Mouse (Mus musculus) CH12.LX (cell line): Measurements from ENCODE around the gene Serpine1. TPM values are rescaled to one million over a fixed set of nuclear protein-coding genes. Genes with fewer than 3 reads are reported as not detected.

Source experiments
- DNase-seq: peaks from one replicate; pipeline ENCODE4 v3.0.0-alpha.2; 2013; ENCODE audit errors: extremely low read depth
- H3K27ac ChIP-seq: 2 replicates; pipeline ENCODE4 v1.5.1; 2012; ENCODE audit warnings: low read depth, mild to moderate bottlenecking, control low read depth, moderate library complexity; ENCODE audit not compliant: insufficient read depth
- H3K27me3 ChIP-seq: replicated peaks from 2 replicates; pipeline ENCODE3; 2012; ENCODE audit warnings: inconsistent platforms
- H3K36me3 ChIP-seq, 2 experiments: replicated peaks in 1 of 2; 2 replicates each; pipeline versions ENCODE3 to v1.6.1; 2012; ENCODE audit warnings: inconsistent platforms in 1 of 2, low read length in 1 of 2, mild to moderate bottlenecking in 1 of 2, mixed read lengths in 1 of 2, moderate library complexity in 1 of 2; ENCODE audit not compliant: control insufficient read depth in 1 of 2, insufficient read depth in 1 of 2
- H3K4me1 ChIP-seq, 2 experiments: 2 replicates each; pipeline ENCODE4 v1.6.1; 2012; ENCODE audit warnings: inconsistent platforms in 1 of 2, moderate library complexity in 1 of 2; ENCODE audit not compliant: insufficient read depth in 2 of 2, control insufficient read depth in 1 of 2
- H3K4me2 ChIP-seq: 2 replicates; pipeline ENCODE4 v1.6.1; 2012; ENCODE audit warnings: low read depth, mild to moderate bottlenecking, control low read depth; ENCODE audit not compliant: poor library complexity, insufficient read depth, severe bottlenecking
- H3K4me3 ChIP-seq, 3 experiments: fragments of 150-350 bp in 1 of 3; sonication (generic) in 1 of 3; replicated peaks in 1 of 3; 2 replicates each; pipeline versions ENCODE3 to v1.5.1; 2011 to 2012; ENCODE audit warnings: low read depth in 2 of 3, low read length in 2 of 3, mild to moderate bottlenecking in 2 of 3, moderate library complexity in 2 of 3, control low read depth in 1 of 3, improper control_type of control experiment in 1 of 3, inconsistent platforms in 1 of 3, mixed read lengths in 1 of 3; ENCODE audit not compliant: poor library complexity in 1 of 3
- H3K79me2 ChIP-seq: replicated peaks from 2 replicates; pipeline ENCODE4 v1.6.1; 2012; ENCODE audit warnings: mild to moderate bottlenecking, moderate library complexity; ENCODE audit not compliant: control insufficient read depth, poor library complexity, insufficient read depth, severe bottlenecking; ENCODE audit errors: extremely low read depth
- H3K9ac ChIP-seq: 2 replicates; pipeline ENCODE4 v1.6.1; 2012; ENCODE audit warnings: low read depth, mild to moderate bottlenecking, control low read depth, moderate library complexity; ENCODE audit not compliant: insufficient read depth
- H3K9me3 ChIP-seq: replicated peaks from 2 replicates; pipeline ENCODE3; 2012; ENCODE audit warnings: low read length, inconsistent platforms, mixed read lengths
- BHLHE40 ChIP-seq: IDR thresholded peaks from 2 replicates; pipeline ENCODE4 v1.6.1; 2011; ENCODE audit warnings: mild to moderate bottlenecking, low read depth, low read length, improper control_type of control experiment
- CHD2 ChIP-seq: IDR thresholded peaks from 2 replicates; pipeline ENCODE4 v1.6.1; 2011; ENCODE audit warnings: low read length, improper control_type of control experiment
- CTCF ChIP-seq, 2 experiments: IDR thresholded peaks in 1 of 2; conservative IDR thresholded peaks in 1 of 2; 2 replicates each; pipeline ENCODE4 v1.5.1; 2011 to 2012; ENCODE audit warnings: low read depth in 2 of 2, low read length in 2 of 2, improper control_type of control experiment in 1 of 2, inconsistent platforms in 1 of 2, mild to moderate bottlenecking in 1 of 2, moderate library complexity in 1 of 2
- ELF1 ChIP-seq: IDR thresholded peaks from 2 replicates; pipeline ENCODE4 v1.6.1; 2014; ENCODE audit warnings: low read depth, mild to moderate bottlenecking, inconsistent platforms, low read length, improper control_type of control experiment
- EP300 ChIP-seq: IDR thresholded peaks from 2 replicates; pipeline ENCODE4 v1.6.1; 2011; ENCODE audit warnings: low read length, improper control_type of control experiment
- ETS1 ChIP-seq: conservative IDR thresholded peaks from 2 replicates; pipeline ENCODE4 v1.6.1; 2012; ENCODE audit warnings: low read depth, mild to moderate bottlenecking, inconsistent platforms, low read length, improper control_type of control experiment, moderate library complexity
- GABPA ChIP-seq: IDR thresholded peaks from 2 replicates; pipeline ENCODE4 v1.6.1; 2012; ENCODE audit warnings: low read depth, low read length, improper control_type of control experiment, inconsistent platforms; ENCODE audit not compliant: insufficient replicate concordance
- HCFC1 ChIP-seq: IDR thresholded peaks from 2 replicates; pipeline ENCODE4 v1.6.1; 2012; ENCODE audit warnings: low read depth, mild to moderate bottlenecking, inconsistent platforms, low read length, improper control_type of control experiment
- JUN ChIP-seq: IDR thresholded peaks from 2 replicates; pipeline ENCODE4 v1.6.1; 2011; ENCODE audit warnings: low read depth, mild to moderate bottlenecking, low read length, improper control_type of control experiment, moderate library complexity; ENCODE audit not compliant: insufficient read depth
- JUND ChIP-seq: conservative IDR thresholded peaks from 2 replicates; pipeline ENCODE4 v1.6.1; 2011; ENCODE audit warnings: low read depth, low read length, improper control_type of control experiment
- MAX ChIP-seq: IDR thresholded peaks from 2 replicates; pipeline ENCODE4 v1.6.1; 2011; ENCODE audit warnings: low read length, improper control_type of control experiment
- MAZ ChIP-seq: IDR thresholded peaks from 2 replicates; pipeline ENCODE4 v1.6.1; 2012; ENCODE audit warnings: low read depth, mild to moderate bottlenecking, inconsistent platforms, low read length, improper control_type of control experiment, moderate library complexity
- MEF2A ChIP-seq: IDR thresholded peaks from 2 replicates; pipeline ENCODE4 v1.6.1; 2014; ENCODE audit warnings: low read depth, mild to moderate bottlenecking, inconsistent platforms, low read length, improper control_type of control experiment, borderline replicate concordance
- MXI1 ChIP-seq: IDR thresholded peaks from 2 replicates; pipeline ENCODE4 v1.6.1; 2011; ENCODE audit warnings: mild to moderate bottlenecking, low read depth, low read length, improper control_type of control experiment
- NRF1 ChIP-seq: IDR thresholded peaks from 2 replicates; pipeline ENCODE4 v1.6.1; 2014; ENCODE audit warnings: low read depth, mild to moderate bottlenecking, inconsistent platforms, low read length, improper control_type of control experiment, moderate library complexity
- PAX5 ChIP-seq: IDR thresholded peaks from 2 replicates; pipeline ENCODE4 v1.6.1; 2012; ENCODE audit warnings: low read length, inconsistent platforms, mixed read lengths
- POLR2A ChIP-seq: IDR thresholded peaks from 2 replicates; pipeline ENCODE4 v1.6.1; 2011; ENCODE audit warnings: low read depth, mild to moderate bottlenecking, improper control_type of control experiment, low read length
- RCOR1 ChIP-seq: conservative IDR thresholded peaks from 2 replicates; pipeline ENCODE4 v1.6.1; 2012; ENCODE audit warnings: low read depth, mild to moderate bottlenecking, inconsistent platforms, low read length, improper control_type of control experiment
- SMC3 ChIP-seq: IDR thresholded peaks from 2 replicates; pipeline ENCODE4 v1.6.1; 2011; ENCODE audit warnings: low read depth, low read length, improper control_type of control experiment
- UBTF ChIP-seq: IDR thresholded peaks from 2 replicates; pipeline ENCODE4 v1.6.1; 2012; ENCODE audit warnings: low read depth, mild to moderate bottlenecking, inconsistent platforms, low read length, improper control_type of control experiment, moderate library complexity
- ZC3H11A ChIP-seq: IDR thresholded peaks from 2 replicates; pipeline ENCODE4 v1.6.1; 2012; ENCODE audit warnings: low read depth, mild to moderate bottlenecking, inconsistent platforms, low read length, improper control_type of control experiment
- ZKSCAN1 ChIP-seq: IDR thresholded peaks from 2 replicates; pipeline ENCODE4 v1.6.1; 2012; ENCODE audit warnings: low read depth, inconsistent platforms, low read length, improper control_type of control experiment, borderline replicate concordance
- ZMIZ1 ChIP-seq: IDR thresholded peaks from 2 replicates; pipeline ENCODE4 v1.6.1; 2012; ENCODE audit warnings: low read depth, mild to moderate bottlenecking, inconsistent platforms, low read length, improper control_type of control experiment
- ZNF384 ChIP-seq: IDR thresholded peaks from 2 replicates; pipeline ENCODE4 v1.6.1; 2012; ENCODE audit warnings: low read depth, low read length, improper control_type of control experiment, inconsistent platforms
- dilution Hi-C: fragments of 300-500 bp; cut with MboI; formaldehyde crosslinking; loops from 2 replicates; pipeline ENCODE4 v1.14.3; 2020; ENCODE audit warnings: low sequenced_read_pairs; ENCODE audit not compliant: extremely low pct_unique_long_range_greater_than_20kb, extremely low pct_ligation_motif_present
- in situ Hi-C: fragments of 300-500 bp; cut with MboI; formaldehyde crosslinking; loops from 3 replicates; pipeline ENCODE4 v1.14.3; 2019; ENCODE audit warnings: low sequenced_read_pairs, low pct_ligation_motif_present, low pct_unique_long_range_greater_than_20kb, mixed read lengths
- polyA plus RNA-seq: library from polyadenylated mRNA; unstranded; fragments of >175 nt; gene quantifications from 2 replicates; pipeline ENCODE4 v1.2.1, GENCODE M21; 2012; ENCODE audit warnings: low read depth; ENCODE audit not compliant: insufficient read length
- total RNA-seq, 2 experiments: library from RNA; depleted of rRNA; stranded (reverse); fragments of 300-350 nt in 1 of 2; fragments of >200 nt in 1 of 2; gene quantifications; 2 replicates each; pipeline ENCODE4 v1.2.3; 2012 to 2014

Gene Serpine1
- total and polyA plus RNA-seq, 3 experiments = 0.51 to 1.8 (median 0.61) TPM

DNA sequence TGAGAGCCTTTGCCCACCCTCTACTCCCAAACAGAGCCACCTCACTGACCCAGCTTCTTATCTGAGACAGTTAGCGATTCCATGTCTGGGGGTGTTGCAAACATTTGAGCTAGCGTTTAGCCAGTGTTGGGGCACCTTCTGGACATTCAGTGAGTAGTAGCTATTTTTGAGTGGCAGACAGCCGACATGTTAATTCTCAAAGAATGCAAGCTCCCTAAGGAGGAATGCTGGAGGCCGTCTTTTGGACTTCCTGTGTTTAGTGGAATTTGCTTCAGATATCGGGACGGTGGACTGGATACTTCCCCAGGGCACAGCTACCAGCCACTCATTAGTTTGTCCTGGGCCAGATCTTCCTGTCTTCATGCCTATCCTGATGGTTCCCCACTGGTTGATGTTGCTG is 6.5 kb upstream of the Serpine1 start:
- no peak for DNase-seq
- Histone ChIP-seq H3K4me3 (no peak overlapping the region), H3K9me3 (peaks cover 4% of the 10 kb centered on the region), H3K27ac (no peak overlapping the region), H3K27me3 (peaks cover 24% of the 10 kb centered on the region), H3K79me2 (no peaks in the 10 kb centered on the region), H3K4me1 (peaks cover 6 to 25% of the 10 kb centered on the region in 2 experiments), H3K4me2 (no peak overlapping the region), H3K36me3 (no peaks in the 10 kb centered on the region), H3K9ac (no peak overlapping the region)
- TF ChIP-seq HCFC1 = no peak
- TF ChIP-seq ZMIZ1 = no peak
- TF ChIP-seq ZC3H11A = no peak
- TF ChIP-seq ZKSCAN1 = no peak
- no peak for TF ChIP-seq ZNF384
- TF ChIP-seq ELF1 = no peak
- TF ChIP-seq JUN = no peak
- no peak for TF ChIP-seq MXI1
- no peak for TF ChIP-seq BHLHE40
- no peak for TF ChIP-seq MAZ
- TF ChIP-seq MAX = no peak
- TF ChIP-seq MEF2A = no peak
- no peak for TF ChIP-seq EP300
- no peak for TF ChIP-seq RCOR1
- no peak for TF ChIP-seq NRF1
- in situ Hi-C loops = no loop called here
- dilution Hi-C loops = no loop called here

DNA sequence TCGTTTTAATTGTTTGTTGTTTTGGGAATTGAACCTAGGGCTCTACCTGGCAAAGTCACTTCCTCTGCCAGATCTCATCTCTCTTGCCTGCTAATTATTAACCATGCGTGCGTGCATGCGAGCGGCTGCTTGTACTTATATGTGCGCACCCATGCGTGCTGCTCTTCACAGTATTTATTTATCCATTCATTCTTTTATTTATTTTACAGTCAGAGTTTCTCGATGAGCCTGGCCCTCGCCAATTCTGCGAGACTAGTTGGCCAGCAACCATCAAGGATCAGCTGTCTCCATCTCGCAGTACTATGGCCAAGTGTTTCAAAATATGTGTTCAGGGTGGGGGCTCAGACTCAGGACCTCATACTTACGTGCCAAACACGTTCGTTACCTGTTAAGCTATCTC is 6.0 kb upstream of the Serpine1 start:
- in situ Hi-C loops = no loop called here
- H3K79me2 ChIP-seq = no peaks in the 10 kb centered on the region
- H3K4me3 ChIP-seq = no peak overlapping the region
- H3K36me3 ChIP-seq = no peaks in the 10 kb centered on the region
- no peak overlapping the region for H3K9ac ChIP-seq
- dilution Hi-C loops = no loop called here
- peaks cover 18% of the 10 kb centered on the region for H3K27me3 ChIP-seq
- no peak for DNase-seq
- H3K27ac ChIP-seq = no peak overlapping the region
- peaks cover 6 to 25% of the 10 kb centered on the region in 2 experiments for H3K4me1 ChIP-seq
- H3K4me2 ChIP-seq = no peak overlapping the region
- no peak for TF ChIP-seq MEF2A
- no peak for TF ChIP-seq CTCF (conservative IDR thresholded peaks at IDR 0.05 in 1 of 2, IDR thresholded peaks at IDR 0.05 in 1 of 2; ENCODE audit: low read depth in 2 of 2, low read length in 2 of 2)
- no peak for TF ChIP-seq HCFC1
- no peak for TF ChIP-seq ELF1
- no peak for TF ChIP-seq JUND
- no peak for TF ChIP-seq CHD2
- TF ChIP-seq ZNF384 = no peak
- TF ChIP-seq GABPA = no peak
- no peak for TF ChIP-seq BHLHE40
- TF ChIP-seq MAX = no peak
- TF ChIP-seq POLR2A = no peak
- TF ChIP-seq ZKSCAN1 = no peak
- TF ChIP-seq ETS1 = no peak
- no peak for TF ChIP-seq SMC3
- TF ChIP-seq PAX5 = no peak
- TF ChIP-seq ZMIZ1 = no peak
- no peak for TF ChIP-seq UBTF
- peaks cover 4% of the 10 kb centered on the region for H3K9me3 ChIP-seq
